Mouse (Mus musculus): ENCODE results near the gene Pnrc2. TPM values are rescaled to one million over a fixed set of nuclear protein-coding genes. Genes with fewer than 3 reads are reported as not detected.

The Pnrc2 gene
- polyA plus RNA-seq, 1 experiment from 2014 or later = 171 TPM

DNA sequence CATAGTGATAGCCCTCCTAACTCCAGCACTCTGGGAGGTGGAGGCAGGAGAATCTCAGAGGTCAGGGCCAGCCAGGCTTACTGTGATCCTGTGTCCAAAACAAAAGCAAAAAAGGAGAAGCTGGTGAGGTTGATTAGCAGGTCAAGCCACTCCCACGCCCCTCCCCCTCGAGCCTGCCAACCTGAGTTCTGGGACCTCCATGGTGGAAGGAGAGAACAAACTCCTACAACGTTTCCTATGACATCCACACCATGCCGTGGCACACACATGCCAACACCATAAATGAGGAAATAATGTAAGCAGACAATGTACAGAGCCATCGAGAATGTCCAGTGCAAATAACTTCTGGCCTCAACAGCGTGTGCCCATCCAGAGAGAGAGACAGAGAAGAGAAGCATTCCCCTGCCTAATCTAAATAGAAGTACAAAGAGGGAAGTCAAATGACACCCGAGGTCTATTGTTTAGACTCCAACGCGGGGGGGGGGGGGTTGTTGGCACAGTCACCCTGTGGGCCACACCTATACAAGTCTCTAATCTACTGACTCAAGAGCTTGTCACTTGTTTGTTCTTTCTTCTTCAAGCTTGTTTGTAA, 2.4 kb upstream of the Pnrc2 start:
- H3K36me3 ChIP-seq (ENCODE audit: control insufficient read depth, insufficient read depth, low read length) = no peaks in the 10 kb centered on the region; the same call in 1 of the 2 replicates
- peak; percentile 5; the same call in 1 of the 2 replicates for ATAC-seq
- no peaks in the 10 kb centered on the region for H3K27me3 ChIP-seq (replicated peaks; ENCODE audit: control insufficient read depth, insufficient read depth, low read length)
- peaks cover 34% of the 10 kb centered on the region for H3K4me1 ChIP-seq (ENCODE audit: control insufficient read depth, insufficient read depth, low read length)
- peak overlapping the region; percentile 16; the same call in 1 of the 2 replicates for H3K4me3 ChIP-seq (ENCODE audit: low read length)
- peak overlapping the region; percentile 75 for H3K27ac ChIP-seq (ENCODE audit: low read length)
- peak overlapping the region; percentile 59 for H3K4me2 ChIP-seq (ENCODE audit: low read depth, low read length)
- H3K9me3 ChIP-seq (ENCODE audit: control insufficient read depth, low read length) = no peaks in the 10 kb centered on the region
- H3K9ac ChIP-seq (ENCODE audit: low read depth, low read length) = peak overlapping the region; percentile 61; the same call in 1 of the 2 replicates
- 6% methylated on average over 9 of the region's 9 CpGs for WGBS

DNA sequence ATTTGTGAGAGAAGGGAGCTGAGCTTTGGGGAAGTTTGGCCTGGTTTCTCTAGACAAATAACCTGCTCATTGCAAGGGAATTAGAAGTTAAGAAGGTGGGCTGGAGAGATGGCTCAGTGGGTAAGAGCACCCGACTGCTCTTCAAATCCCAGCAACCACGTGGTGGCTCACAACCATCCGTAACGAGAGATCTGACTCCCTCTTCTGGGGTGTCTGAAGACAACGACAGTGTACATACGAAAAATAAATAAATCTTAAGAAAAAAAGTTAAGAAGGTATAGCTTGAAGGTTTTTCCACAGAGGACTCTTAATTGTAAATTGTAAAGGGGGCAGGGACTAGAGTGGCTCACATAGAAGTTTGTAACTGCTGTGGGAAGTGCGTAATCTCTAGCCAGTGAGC, 1.9 kb upstream of the Pnrc2 start:
- H3K27ac ChIP-seq (ENCODE audit: low read length) = peak overlapping the region; percentile 75
- no peak for ATAC-seq
- H3K27me3 ChIP-seq (replicated peaks; ENCODE audit: control insufficient read depth, insufficient read depth, low read length) = no peaks in the 10 kb centered on the region
- no peak overlapping the region for H3K4me3 ChIP-seq (ENCODE audit: low read length)
- H3K36me3 ChIP-seq (ENCODE audit: control insufficient read depth, insufficient read depth, low read length) = no peaks in the 10 kb centered on the region; the same call in 1 of the 2 replicates
- peak overlapping the region; percentile 61; the same call in 1 of the 2 replicates for H3K9ac ChIP-seq (ENCODE audit: low read depth, low read length)
- no peak overlapping the region; the same call in 1 of the 2 replicates for H3K4me2 ChIP-seq (ENCODE audit: low read depth, low read length)
- H3K4me1 ChIP-seq (ENCODE audit: control insufficient read depth, insufficient read depth, low read length) = peaks cover 35% of the 10 kb centered on the region
- WGBS = 40% methylated on average over 7 of the region's 7 CpGs
- no peaks in the 10 kb centered on the region for H3K9me3 ChIP-seq (ENCODE audit: control insufficient read depth, low read length)

DNA sequence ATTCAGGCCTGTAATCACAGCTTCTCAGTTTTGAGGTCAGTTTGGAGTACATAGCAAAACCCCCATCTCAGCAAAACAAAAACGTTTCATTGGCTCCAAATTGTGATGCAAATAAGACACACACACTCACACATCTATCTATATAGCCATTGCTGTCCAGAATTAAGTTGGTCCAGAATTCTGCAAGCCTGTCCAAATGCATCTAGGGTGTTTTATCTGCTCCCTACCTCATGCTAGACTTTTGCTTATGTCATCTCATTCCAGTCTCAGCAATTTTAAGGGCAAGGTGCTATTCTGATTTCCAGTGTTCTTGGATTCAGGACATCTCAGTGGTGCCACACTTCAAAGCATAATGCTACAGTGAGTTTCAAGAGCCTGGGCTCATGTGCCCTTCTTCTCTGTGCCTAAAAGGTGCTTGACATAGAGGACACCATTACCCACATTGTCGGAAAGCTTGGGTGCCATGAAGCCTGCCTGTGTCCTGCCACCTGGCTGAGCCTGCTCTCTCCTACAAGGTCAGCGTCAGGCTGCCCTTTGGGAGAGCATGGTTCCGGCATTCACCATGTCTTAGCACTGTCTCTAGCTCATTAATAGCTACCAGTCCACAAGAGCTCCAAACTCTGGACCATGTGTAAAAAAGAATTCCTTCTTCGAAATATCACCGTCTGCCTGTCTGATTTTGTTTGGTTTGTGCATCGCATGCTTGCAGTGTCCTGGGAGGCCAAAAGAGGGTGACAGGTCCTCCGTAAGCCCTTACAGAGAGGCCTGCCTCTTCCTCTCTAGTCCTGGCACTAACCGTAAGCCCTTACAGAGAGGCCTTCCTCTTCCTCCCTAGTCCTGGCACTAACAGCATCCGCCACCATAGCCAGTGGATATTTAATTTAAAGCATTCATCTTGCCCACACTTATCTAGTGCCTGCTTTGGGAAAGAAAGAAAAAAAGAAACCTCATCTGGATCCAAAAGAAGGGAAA, 1.2 kb upstream of the Pnrc2 start:
- Histone ChIP-seq H3K27me3 (replicated peaks; ENCODE audit: control insufficient read depth, insufficient read depth, low read length) (no peaks in the 10 kb centered on the region), H3K9me3 (ENCODE audit: control insufficient read depth, low read length) (no peaks in the 10 kb centered on the region), H3K36me3 (ENCODE audit: control insufficient read depth, insufficient read depth, low read length) (no peaks in the 10 kb centered on the region; the same call in 1 of the 2 replicates), H3K27ac (ENCODE audit: low read length) (peak overlapping the region; percentile 100), H3K4me1 (ENCODE audit: control insufficient read depth, insufficient read depth, low read length) (peaks cover 37% of the 10 kb centered on the region), H3K4me2 (ENCODE audit: low read depth, low read length) (peak overlapping the region; percentile 76; the same call in 1 of the 2 replicates), H3K4me3 (ENCODE audit: low read length) (no peak overlapping the region; the same call in 1 of the 2 replicates), H3K9ac (ENCODE audit: low read depth, low read length) (peak overlapping the region; percentile 82; the same call in 1 of the 2 replicates)
- ATAC-seq = no peak
- 82% methylated on average over 10 of the region's 10 CpGs for WGBS

DNA sequence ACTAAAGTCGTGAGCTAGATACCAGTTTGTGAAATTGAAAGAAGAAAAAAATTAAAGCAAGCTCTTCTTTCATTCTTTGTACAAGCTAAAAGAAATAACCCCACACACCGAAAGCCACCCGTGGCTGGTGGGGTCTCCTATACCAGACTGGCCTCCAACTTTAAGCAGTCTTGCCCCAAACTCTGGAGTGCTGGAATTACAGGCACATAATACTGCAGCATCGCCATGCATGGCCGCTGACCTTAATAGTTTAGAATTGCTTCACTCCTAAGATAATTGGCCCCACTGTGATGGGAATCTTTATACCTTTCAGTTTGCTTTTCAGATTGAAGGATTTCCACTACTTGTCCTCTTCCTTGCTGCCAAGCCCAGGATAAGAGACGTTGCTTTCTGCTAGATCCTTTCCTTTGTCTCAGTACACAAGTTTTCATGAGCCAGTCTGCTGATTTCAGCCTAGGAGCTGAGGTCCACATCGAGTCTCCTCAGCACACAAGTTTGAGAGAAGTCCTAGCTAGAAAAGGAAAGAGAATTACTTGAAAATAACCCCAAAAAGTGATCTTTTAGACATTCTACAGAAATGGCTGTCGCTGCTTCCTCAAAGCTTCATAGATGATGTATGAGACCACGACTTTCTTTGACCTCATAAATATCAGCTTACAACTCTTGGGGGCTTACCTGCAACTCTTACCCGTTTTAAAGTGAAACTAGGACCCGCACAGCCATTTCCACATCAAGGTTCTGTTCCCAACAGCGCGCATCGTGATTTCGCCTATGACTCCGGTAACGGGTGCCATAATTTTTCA, 860 bp downstream of the Pnrc2 start:
- Histone ChIP-seq H3K27me3 (replicated peaks; ENCODE audit: control insufficient read depth, insufficient read depth, low read length) (no peaks in the 10 kb centered on the region), H3K9ac (ENCODE audit: low read depth, low read length) (peak overlapping the region; percentile 88), H3K4me3 (ENCODE audit: low read length) (peak overlapping the region; percentile 78), H3K4me1 (ENCODE audit: control insufficient read depth, insufficient read depth, low read length) (peaks cover 42% of the 10 kb centered on the region), H3K9me3 (ENCODE audit: control insufficient read depth, low read length) (no peaks in the 10 kb centered on the region), H3K27ac (ENCODE audit: low read length) (peak overlapping the region; percentile 100), H3K36me3 (ENCODE audit: control insufficient read depth, insufficient read depth, low read length) (no peaks in the 10 kb centered on the region; the same call in 1 of the 2 replicates), H3K4me2 (ENCODE audit: low read depth, low read length) (peak overlapping the region; percentile 75)
- WGBS = 4% methylated on average over 17 of the region's 17 CpGs
- no peak for ATAC-seq

DNA sequence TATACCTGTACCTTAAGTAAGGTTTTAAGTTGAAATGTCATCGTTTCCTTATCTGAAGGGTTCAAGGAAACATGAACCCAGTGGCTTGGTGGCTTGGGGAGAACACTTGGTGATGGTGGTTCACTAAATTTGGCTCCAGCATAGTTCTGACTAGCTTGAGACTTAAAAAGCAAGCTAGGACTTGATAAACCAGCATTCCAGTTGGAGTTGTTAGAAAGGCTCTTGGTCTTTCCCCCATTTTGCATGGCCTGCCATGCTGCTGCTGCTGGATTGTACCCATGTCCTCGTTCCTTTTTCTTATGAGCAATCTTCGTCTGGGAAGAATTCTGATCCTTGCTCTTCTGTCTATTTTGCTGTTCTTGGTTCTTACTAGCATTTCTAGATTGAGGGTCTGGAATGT, 1.6 kb downstream of the Pnrc2 start:
- no peak for ATAC-seq
- WGBS = 25% methylated on average over 3 of the region's 3 CpGs
- Histone ChIP-seq H3K36me3 (ENCODE audit: control insufficient read depth, insufficient read depth, low read length) (no peaks in the 10 kb centered on the region; the same call in 1 of the 2 replicates), H3K4me3 (ENCODE audit: low read length) (peak overlapping the region; percentile 78), H3K27me3 (replicated peaks; ENCODE audit: control insufficient read depth, insufficient read depth, low read length) (no peaks in the 10 kb centered on the region), H3K4me2 (ENCODE audit: low read depth, low read length) (peak overlapping the region; percentile 75), H3K27ac (ENCODE audit: low read length) (peak overlapping the region; percentile 39; the same call in 1 of the 2 replicates), H3K4me1 (ENCODE audit: control insufficient read depth, insufficient read depth, low read length) (peaks cover 41% of the 10 kb centered on the region), H3K9me3 (ENCODE audit: control insufficient read depth, low read length) (no peaks in the 10 kb centered on the region), H3K9ac (ENCODE audit: low read depth, low read length) (peak overlapping the region; percentile 88; the same call in 1 of the 2 replicates)

DNA sequence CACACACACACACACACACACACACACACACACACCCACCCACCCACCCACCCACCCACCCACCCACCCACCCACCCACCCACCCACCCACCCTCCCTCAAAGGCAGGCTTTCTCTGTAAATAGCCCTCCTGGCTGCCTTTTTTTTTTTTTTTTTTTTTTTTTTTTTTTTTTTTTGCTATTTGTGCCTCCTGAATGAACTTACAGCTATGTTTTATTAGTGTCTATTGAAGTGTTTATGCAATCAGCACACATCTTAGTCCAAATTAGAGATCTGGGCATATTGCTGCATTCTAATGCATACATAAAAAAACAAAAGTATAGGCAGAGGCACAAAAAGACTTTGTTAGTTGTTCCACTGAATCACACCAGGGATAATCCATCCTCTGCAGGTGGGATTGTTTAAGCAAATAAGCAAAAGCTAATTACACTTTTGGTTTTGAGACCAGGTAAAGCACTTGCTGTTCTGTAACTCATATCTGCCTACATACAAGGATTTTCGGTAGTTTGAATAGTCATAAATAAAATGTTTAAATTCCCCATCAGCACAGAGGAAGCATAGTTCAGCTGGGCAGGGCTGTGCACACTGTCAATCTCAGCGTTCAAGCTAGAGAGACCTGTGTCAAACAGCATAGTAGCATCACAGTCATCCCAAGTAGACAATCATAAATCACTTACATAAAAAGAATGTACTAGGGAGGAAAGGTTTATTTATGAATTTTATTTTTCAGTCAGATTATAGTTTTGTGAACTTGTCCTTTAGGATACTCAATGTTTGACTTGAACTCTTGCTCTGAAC, 3.2 kb downstream of the Pnrc2 start:
- no peak overlapping the region; the same call in 1 of the 2 replicates for H3K9ac ChIP-seq (ENCODE audit: low read depth, low read length)
- peak overlapping the region; percentile 28 for H3K4me2 ChIP-seq (ENCODE audit: low read depth, low read length)
- H3K4me3 ChIP-seq (ENCODE audit: low read length) = peak overlapping the region; percentile 18; the same call in 1 of the 2 replicates
- H3K9me3 ChIP-seq (ENCODE audit: control insufficient read depth, low read length) = no peaks in the 10 kb centered on the region
- peaks cover 26% of the 10 kb centered on the region for H3K4me1 ChIP-seq (ENCODE audit: control insufficient read depth, insufficient read depth, low read length)
- no peaks in the 10 kb centered on the region for H3K27me3 ChIP-seq (replicated peaks; ENCODE audit: control insufficient read depth, insufficient read depth, low read length)
- WGBS = 16% methylated on average over 2 of the region's 2 CpGs
- H3K36me3 ChIP-seq (ENCODE audit: control insufficient read depth, insufficient read depth, low read length) = no peaks in the 10 kb centered on the region; the same call in 1 of the 2 replicates
- ATAC-seq = no peak
- no peak overlapping the region for H3K27ac ChIP-seq (ENCODE audit: low read length)

DNA sequence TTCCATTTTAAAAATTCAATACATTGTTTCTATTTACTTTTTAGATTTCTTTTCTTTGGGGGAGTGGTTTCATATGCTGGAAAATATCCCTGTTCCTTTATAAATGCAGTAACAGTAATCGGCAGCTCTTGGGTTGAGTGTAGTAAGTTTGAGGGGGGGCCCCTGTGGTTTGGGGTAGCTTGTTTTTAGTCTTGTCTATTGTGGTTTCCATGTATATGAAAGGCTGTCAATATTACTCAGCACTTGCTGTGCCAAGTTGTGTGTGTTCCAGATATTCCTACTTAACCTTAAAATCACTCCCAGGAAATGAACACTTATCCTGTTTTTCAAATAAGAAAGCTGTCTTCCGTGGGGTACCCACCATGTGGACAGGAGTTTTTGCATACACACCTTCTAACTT, 4.7 kb downstream of the Pnrc2 start:
- WGBS = 47% methylated on average over 2 of the region's 2 CpGs

DNA sequence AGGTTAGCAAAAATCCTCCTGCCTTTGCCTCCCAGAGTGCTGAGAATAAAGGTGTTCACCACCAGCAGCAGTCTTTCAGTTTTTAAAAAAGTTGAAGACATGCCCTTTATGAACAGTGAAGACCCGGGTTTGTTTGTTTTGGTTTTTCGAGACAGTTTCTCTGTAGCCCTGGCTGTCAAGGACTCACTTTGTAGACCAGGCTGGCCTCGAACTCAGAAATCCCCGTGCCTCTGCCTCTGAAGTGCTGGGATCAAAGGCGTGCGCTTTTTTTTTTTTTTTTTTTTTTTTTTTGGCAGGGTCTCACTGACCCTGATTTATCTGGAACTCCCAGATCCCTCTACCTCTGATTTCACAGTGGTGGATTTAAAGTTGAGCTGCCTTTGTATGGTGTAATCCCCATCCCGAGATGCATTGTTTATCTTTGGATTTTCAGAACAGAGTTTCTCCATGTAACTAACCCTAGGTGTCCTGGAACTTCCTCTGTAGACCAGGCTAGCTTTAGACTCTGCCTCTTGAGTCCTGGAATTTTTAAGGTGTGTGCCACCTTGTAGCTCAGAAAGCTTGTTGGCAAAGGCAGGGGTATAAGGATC, 16.0 kb downstream of the Pnrc2 start:
- Histone ChIP-seq H3K27ac (ENCODE audit: low read length) (no peak overlapping the region), H3K27me3 (replicated peaks; ENCODE audit: control insufficient read depth, insufficient read depth, low read length) (no peaks in the 10 kb centered on the region), H3K4me2 (ENCODE audit: low read depth, low read length) (peak overlapping the region; percentile 64), H3K4me3 (ENCODE audit: low read length) (peak overlapping the region; percentile 88), H3K36me3 (ENCODE audit: control insufficient read depth, insufficient read depth, low read length) (peaks cover 4% of the 10 kb centered on the region; the same call in 1 of the 2 replicates), H3K9me3 (ENCODE audit: control insufficient read depth, low read length) (no peaks in the 10 kb centered on the region), H3K4me1 (ENCODE audit: control insufficient read depth, insufficient read depth, low read length) (peaks cover 32% of the 10 kb centered on the region), H3K9ac (ENCODE audit: low read depth, low read length) (peak overlapping the region; percentile 57)
- WGBS = 3% methylated on average over 7 of the region's 7 CpGs
- ATAC-seq = no peak

More for the DNA sequence above, 4.7 kb downstream of the Pnrc2 start:
- peak overlapping the region; percentile 51; the same call in 1 of the 2 replicates for H3K27ac ChIP-seq (ENCODE audit: low read length)
- ATAC-seq = no peak
- H3K4me1 ChIP-seq (ENCODE audit: control insufficient read depth, insufficient read depth, low read length) = peaks cover 16% of the 10 kb centered on the region
- H3K27me3 ChIP-seq (replicated peaks; ENCODE audit: control insufficient read depth, insufficient read depth, low read length) = no peaks in the 10 kb centered on the region
- H3K9ac ChIP-seq (ENCODE audit: low read depth, low read length) = no peak overlapping the region
- H3K9me3 ChIP-seq (ENCODE audit: control insufficient read depth, low read length) = no peaks in the 10 kb centered on the region
- no peaks in the 10 kb centered on the region; the same call in 1 of the 2 replicates for H3K36me3 ChIP-seq (ENCODE audit: control insufficient read depth, insufficient read depth, low read length)
- H3K4me3 ChIP-seq (ENCODE audit: low read length) = no peak overlapping the region
- H3K4me2 ChIP-seq (ENCODE audit: low read depth, low read length) = no peak overlapping the region
